Mouse (Mus musculus): Measurements from ENCODE around the gene Nlk. TPM values are rescaled to one million over a fixed set of nuclear protein-coding genes. Genes with fewer than 3 reads are reported as not detected.

The Nlk gene
- polyA plus RNA-seq, 1 experiment: 44.6 TPM

DNA sequence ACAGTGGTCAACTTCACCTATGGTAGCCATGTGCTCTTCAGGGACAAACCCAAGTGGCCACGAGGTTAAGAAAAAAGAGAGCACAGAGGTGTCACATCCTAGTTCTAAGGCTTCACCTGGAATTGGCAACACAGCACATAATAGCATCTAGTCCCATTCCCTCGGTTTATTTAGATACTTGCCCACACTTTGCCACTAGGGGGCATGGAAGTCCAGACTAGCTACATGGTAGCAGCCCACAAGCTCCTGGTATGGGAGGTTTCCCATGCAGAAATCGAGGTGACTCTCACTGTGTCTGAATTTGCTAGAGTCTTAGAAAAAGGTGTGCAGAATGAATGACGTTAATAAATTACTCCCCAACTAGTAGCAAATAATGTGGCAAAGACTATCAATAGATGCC lies 136.7 kb downstream of the Nlk start:
- H3K4me3 ChIP-seq (replicated peaks; ENCODE audit: control insufficient read depth, low read depth, low read length): no peak overlapping the region
- no peaks in the 10 kb centered on the region; the same call in 1 of the 2 replicates for H3K4me1 ChIP-seq (ENCODE audit: control insufficient read depth, insufficient read depth, low read length)
- TF ChIP-seq CTCF (IDR thresholded peaks at IDR 0.05; ENCODE audit: control insufficient read depth, insufficient read depth, low read length): peak; percentile 68
- TF ChIP-seq POLR2A (IDR thresholded peaks at IDR 0.05; ENCODE audit: borderline replicate concordance, control insufficient read depth, low read depth, low read length): no peak
- 7% methylated on average over 4 of the region's 4 CpGs for WGBS
- H3K27ac ChIP-seq (ENCODE audit: control insufficient read depth, insufficient read depth, low read depth, low read length, poor library complexity): no peak overlapping the region

DNA sequence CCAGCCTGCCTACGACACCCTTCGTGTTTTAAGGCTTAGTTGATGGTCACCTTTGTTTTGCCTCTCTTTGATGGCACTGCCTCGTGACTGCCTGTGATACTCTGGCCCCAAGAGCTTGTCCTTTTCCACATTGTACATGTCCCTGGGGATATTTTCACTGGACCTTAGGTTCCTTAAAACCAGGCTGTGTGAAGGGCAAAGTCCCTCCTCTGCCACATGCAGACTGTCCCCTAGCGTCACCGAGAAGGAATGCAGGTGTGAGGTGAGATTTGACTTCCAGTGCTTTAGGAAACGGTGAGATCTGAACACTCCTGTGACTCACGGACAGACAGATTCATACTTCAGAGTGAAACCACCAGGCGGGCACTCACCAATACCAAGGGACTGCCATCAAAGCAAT lies 139.9 kb downstream of the Nlk start:
- no peak overlapping the region for H3K27ac ChIP-seq (ENCODE audit: control insufficient read depth, insufficient read depth, low read depth, low read length, poor library complexity)
- no peaks in the 10 kb centered on the region; the same call in 1 of the 2 replicates for H3K4me1 ChIP-seq (ENCODE audit: control insufficient read depth, insufficient read depth, low read length)
- peak; percentile 35; the same call in 1 of the 2 replicates for TF ChIP-seq CTCF (IDR thresholded peaks at IDR 0.05; ENCODE audit: control insufficient read depth, insufficient read depth, low read length)
- no peak for TF ChIP-seq POLR2A (IDR thresholded peaks at IDR 0.05; ENCODE audit: borderline replicate concordance, control insufficient read depth, low read depth, low read length)
- no peak overlapping the region for H3K4me3 ChIP-seq (replicated peaks; ENCODE audit: control insufficient read depth, low read depth, low read length)
- WGBS: 63% methylated on average over 8 of the region's 8 CpGs

DNA sequence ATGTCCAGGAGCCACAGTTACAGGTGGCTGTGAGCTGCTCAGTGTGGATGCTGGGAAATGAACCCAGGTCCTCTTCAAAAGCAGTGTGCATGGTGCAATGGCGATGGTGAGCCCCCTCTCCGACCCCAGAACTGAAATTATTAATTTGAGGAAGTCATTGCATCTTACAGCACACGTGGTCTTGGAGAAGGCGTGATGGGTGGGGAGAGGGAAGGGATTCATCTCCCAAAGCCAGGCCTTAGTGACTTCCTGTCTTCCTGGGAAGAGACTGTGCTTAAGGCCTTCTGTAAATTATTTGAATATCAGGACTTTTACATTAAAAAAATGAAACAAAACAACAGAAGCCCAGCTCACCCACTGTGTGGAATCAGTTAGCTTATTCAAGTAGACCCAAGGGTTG lies 141.1 kb downstream of the Nlk start:
- no peaks in the 10 kb centered on the region; the same call in 1 of the 2 replicates for H3K4me1 ChIP-seq (ENCODE audit: control insufficient read depth, insufficient read depth, low read length)
- no peak for TF ChIP-seq POLR2A (IDR thresholded peaks at IDR 0.05; ENCODE audit: borderline replicate concordance, control insufficient read depth, low read depth, low read length)
- TF ChIP-seq CTCF (IDR thresholded peaks at IDR 0.05; ENCODE audit: control insufficient read depth, insufficient read depth, low read length): no peak
- H3K27ac ChIP-seq (ENCODE audit: control insufficient read depth, insufficient read depth, low read depth, low read length, poor library complexity): no peak overlapping the region
- WGBS: 41% methylated on average over 4 of the region's 4 CpGs
- no peak overlapping the region for H3K4me3 ChIP-seq (replicated peaks; ENCODE audit: control insufficient read depth, low read depth, low read length)

DNA sequence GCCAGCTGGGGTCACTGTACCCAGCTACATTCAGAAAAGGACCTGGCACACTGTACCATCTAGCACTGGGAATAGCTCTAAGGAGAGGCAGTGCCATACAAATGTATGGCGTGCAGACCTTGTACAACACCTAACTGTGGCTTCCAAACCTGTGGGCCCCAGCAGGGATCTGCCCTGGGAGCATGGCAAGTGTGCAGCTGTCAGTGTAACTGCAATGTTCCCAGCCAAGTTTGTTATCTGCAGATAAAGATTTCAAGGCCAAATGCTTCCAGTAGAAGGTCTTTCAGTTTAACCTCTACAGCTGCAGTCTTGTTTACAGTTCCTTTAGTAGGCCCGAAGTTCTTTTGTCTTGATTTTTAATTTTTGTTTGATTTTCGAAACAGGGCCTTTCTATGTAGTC lies 141.6 kb downstream of the Nlk start:
- no peak overlapping the region for H3K27ac ChIP-seq (ENCODE audit: control insufficient read depth, insufficient read depth, low read depth, low read length, poor library complexity)
- TF ChIP-seq CTCF (IDR thresholded peaks at IDR 0.05; ENCODE audit: control insufficient read depth, insufficient read depth, low read length): no peak
- TF ChIP-seq POLR2A (IDR thresholded peaks at IDR 0.05; ENCODE audit: borderline replicate concordance, control insufficient read depth, low read depth, low read length): no peak
- 46% methylated on average over 3 of the region's 3 CpGs for WGBS
- no peak overlapping the region for H3K4me3 ChIP-seq (replicated peaks; ENCODE audit: control insufficient read depth, low read depth, low read length)
- H3K4me1 ChIP-seq (ENCODE audit: control insufficient read depth, insufficient read depth, low read length): no peaks in the 10 kb centered on the region; the same call in 1 of the 2 replicates

DNA sequence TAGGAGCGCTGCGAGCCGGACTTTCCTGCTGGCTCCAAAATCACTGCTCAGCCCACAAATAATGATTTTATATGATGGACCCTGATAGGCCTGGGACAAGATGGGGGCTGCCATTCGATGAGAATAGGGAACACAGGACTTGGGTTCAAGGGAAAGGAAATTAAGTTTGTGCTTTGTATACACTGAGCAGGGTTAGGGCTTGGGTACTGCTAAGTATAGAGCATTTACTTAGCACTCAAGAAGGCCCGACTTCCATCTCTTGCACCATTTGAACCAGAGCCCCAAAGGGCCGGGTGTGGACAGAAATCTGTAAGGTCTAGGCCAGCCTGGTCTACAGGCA lies 146.1 kb downstream of the Nlk start:
- WGBS: 27% methylated on average over 6 of the region's 6 CpGs
- H3K27ac ChIP-seq (ENCODE audit: control insufficient read depth, insufficient read depth, low read depth, low read length, poor library complexity): no peak overlapping the region
- TF ChIP-seq CTCF (IDR thresholded peaks at IDR 0.05; ENCODE audit: control insufficient read depth, insufficient read depth, low read length) (no peak), POLR2A (IDR thresholded peaks at IDR 0.05; ENCODE audit: borderline replicate concordance, control insufficient read depth, low read depth, low read length) (no peak)
- no peaks in the 10 kb centered on the region; the same call in 1 of the 2 replicates for H3K4me1 ChIP-seq (ENCODE audit: control insufficient read depth, insufficient read depth, low read length)
- H3K4me3 ChIP-seq (replicated peaks; ENCODE audit: control insufficient read depth, low read depth, low read length): peak overlapping the region; percentile 10

DNA sequence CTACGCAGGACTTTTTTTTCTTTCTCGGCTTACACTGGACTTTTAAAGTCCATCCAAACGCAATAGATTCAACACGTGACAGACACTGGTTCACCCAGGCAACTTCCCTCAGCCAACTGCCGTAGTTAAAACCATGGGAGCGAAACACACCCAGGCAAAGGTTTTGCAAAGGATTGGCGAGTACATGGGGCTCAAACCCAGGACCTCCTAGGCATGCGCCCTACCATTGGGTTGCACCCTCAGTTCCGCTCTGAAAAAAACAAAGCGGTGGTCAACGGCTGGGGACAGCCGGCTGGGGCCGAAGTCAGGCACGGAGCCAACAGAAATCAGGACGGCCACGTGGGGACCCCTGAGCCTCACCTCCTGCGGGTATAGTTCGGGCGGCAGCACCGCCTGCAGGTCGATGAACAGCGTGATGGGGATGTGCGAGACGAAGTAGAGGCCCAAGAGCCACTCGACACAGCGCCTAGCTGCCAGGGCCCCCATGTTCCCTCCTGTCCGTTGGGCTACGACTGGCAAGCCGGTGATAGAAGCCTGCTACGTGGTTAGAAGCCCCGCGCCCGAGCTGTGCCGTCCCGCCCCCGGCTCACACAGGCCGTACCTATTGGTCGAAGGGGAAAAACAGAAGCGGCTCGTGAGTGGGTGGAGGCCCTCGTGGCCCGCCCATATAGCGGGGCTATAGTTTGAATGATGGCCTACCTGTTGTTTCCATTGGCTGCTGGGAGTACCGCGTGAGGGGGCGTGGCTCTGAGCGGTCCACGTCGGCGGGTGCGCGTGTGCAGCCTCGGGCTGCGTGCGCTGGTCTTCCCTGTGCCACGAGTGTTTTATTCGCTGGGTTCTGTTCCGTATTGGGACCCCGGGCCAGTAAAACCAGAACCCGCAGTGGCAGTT lies 146.8 kb downstream of the Nlk start, which contains the start of gene Tmem97:
Gene Tmem97, minus strand, starts transcription at position 610 of the 891 bp plus-strand sequence.
- H3K4me1 ChIP-seq (ENCODE audit: control insufficient read depth, insufficient read depth, low read length): no peaks in the 10 kb centered on the region; the same call in 1 of the 2 replicates
- peak within 1 kb of the TSS; percentile 84 for H3K4me3 ChIP-seq (replicated peaks; ENCODE audit: control insufficient read depth, low read depth, low read length)
- H3K27ac ChIP-seq (ENCODE audit: control insufficient read depth, insufficient read depth, low read depth, low read length, poor library complexity): peak within 1 kb of the TSS; percentile 50
- TF ChIP-seq CTCF (IDR thresholded peaks at IDR 0.05; ENCODE audit: control insufficient read depth, insufficient read depth, low read length) (0 out of 2 replicates have a peak, but pooled peaks have one; percentile 3), POLR2A (IDR thresholded peaks at IDR 0.05; ENCODE audit: borderline replicate concordance, control insufficient read depth, low read depth, low read length) (peak; percentile 54)
- under 1% methylated on average over 60 of the region's 60 CpGs for WGBS

DNA sequence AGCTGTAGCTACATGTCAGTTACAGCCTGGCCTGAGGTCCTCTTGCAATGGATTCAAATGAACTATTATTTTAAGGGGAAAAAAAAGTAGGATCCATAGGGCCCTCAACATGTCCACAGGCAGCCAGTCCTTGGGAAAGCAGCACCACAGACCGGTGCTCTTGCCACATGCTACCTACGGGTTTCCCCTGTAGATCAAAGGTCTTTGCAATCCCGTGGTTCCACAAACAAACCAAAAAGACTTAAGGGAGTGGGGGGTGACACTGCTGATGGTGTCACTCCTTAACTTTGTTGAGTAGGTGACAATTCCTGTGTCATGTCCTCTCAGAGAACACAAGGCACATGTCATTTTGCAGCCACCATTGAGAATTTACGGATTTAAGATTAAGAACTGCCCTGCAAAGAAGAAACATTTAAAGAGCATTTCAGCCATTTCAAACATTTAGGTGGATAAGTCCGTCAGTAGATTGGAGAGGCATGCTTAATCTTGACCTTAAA lies 147.6 kb downstream of the Nlk start:
- WGBS: 13% methylated on average over 5 of the region's 5 CpGs
- TF ChIP-seq POLR2A (IDR thresholded peaks at IDR 0.05; ENCODE audit: borderline replicate concordance, control insufficient read depth, low read depth, low read length) (no peak), CTCF (IDR thresholded peaks at IDR 0.05; ENCODE audit: control insufficient read depth, insufficient read depth, low read length) (no peak)
- H3K4me1 ChIP-seq (ENCODE audit: control insufficient read depth, insufficient read depth, low read length): no peaks in the 10 kb centered on the region; the same call in 1 of the 2 replicates
- no peak overlapping the region for H3K27ac ChIP-seq (ENCODE audit: control insufficient read depth, insufficient read depth, low read depth, low read length, poor library complexity)
- H3K4me3 ChIP-seq (replicated peaks; ENCODE audit: control insufficient read depth, low read depth, low read length): peak overlapping the region; percentile 29

DNA sequence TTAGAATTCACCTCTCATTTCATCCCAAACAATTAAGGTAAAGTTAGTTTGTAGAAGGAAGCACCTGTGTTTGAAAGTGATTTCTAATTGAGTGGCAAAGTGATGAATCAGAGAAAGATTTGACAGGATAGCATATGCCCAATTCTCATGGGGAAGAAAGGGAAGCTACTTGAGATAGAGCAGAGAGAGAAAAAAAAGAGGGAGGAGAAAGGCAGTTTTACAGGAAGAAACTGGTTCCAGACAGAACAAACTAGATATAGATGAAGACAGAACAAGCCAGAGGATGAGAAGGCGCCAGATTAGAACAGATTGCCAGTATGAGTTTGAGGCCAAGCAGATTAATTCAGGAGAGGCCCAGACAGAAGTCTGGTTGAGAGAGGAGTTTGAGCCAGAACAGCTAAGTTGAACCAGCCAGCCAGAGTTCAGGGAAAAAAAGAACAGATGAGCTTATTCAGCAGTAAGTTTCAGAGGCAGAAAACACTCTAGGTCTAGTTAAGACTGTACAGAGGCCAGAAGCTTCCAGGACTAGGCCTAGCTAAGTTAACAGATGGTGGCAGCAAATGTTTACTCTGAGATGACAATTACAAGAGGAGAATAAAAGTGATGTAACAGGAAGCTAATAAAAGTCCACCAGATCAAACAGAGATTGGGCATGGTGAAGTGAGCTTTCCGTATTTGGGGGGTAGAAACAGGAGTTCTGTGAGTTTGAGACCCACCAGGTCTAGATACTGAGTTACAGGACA lies 149.3 kb downstream of the Nlk start:
- WGBS: 55% methylated on average over 2 of the region's 2 CpGs
- no peak overlapping the region for H3K4me3 ChIP-seq (replicated peaks; ENCODE audit: control insufficient read depth, low read depth, low read length)
- TF ChIP-seq POLR2A (IDR thresholded peaks at IDR 0.05; ENCODE audit: borderline replicate concordance, control insufficient read depth, low read depth, low read length) (no peak), CTCF (IDR thresholded peaks at IDR 0.05; ENCODE audit: control insufficient read depth, insufficient read depth, low read length) (no peak)
- H3K4me1 ChIP-seq (ENCODE audit: control insufficient read depth, insufficient read depth, low read length): no peaks in the 10 kb centered on the region; the same call in 1 of the 2 replicates
- H3K27ac ChIP-seq (ENCODE audit: control insufficient read depth, insufficient read depth, low read depth, low read length, poor library complexity): no peak overlapping the region

Measured in bone marrow, adult 2 months (tissue).